Mouse (Mus musculus) WW6 (cell line): Measurements from ENCODE around the gene Mettl26.
A peak's percentile ranks its signal among the peaks of the same experiment; 100 is the strongest.

Source experiments
- DNase-seq: peaks from one replicate; pipeline ENCODE4 v3.0.0-alpha.2; 2013; ENCODE audit warnings: low read depth, low spot score

The Mettl26 gene

GRCm38 (mm10) chr17:25874721-25875170 lies at the start of gene Mettl26:
Mettl26 (plus strand) TSS chr17:25875074.
- DNase-seq: peak; percentile 66

- DNase-seq: no peak
These were observed 49.6 kb upstream of the Mettl26 start for GRCm38 (mm10) chr17:25825311-25825710.

- DNase-seq: no peak
These were observed 48.8 kb upstream of the Mettl26 start for GRCm38 (mm10) chr17:25825984-25826570.

- no peak for DNase-seq
These were observed 47.9 kb upstream of the Mettl26 start for GRCm38 (mm10) chr17:25827011-25827410.

GRCm38 (mm10) chr17:25827546-25828222 lies 47.2 kb upstream of the Mettl26 start:
- DNase-seq: no peak

- no peak for DNase-seq
These were observed 46.7 kb upstream of the Mettl26 start for GRCm38 (mm10) chr17:25828223-25828594.

- DNase-seq: no peak
These were observed 45.9 kb upstream of the Mettl26 start, which contains the start of gene Jmjd8 for GRCm38 (mm10) chr17:25828712-25829557. Jmjd8 (plus strand) TSS chr17:25828867.

GRCm38 (mm10) chr17:25829558-25830017 lies 45.3 kb upstream of the Mettl26 start:
- DNase-seq: no peak

- no peak for DNase-seq
These were observed 44.6 kb upstream of the Mettl26 start for GRCm38 (mm10) chr17:25830200-25830753.

- DNase-seq: no peak
These were observed 44.0 kb upstream of the Mettl26 start for GRCm38 (mm10) chr17:25830806-25831431.

GRCm38 (mm10) chr17:25831451-25832281 lies 43.2 kb upstream of the Mettl26 start:
- no peak for DNase-seq

- peak; percentile 96 for DNase-seq
These were observed 42.2 kb upstream of the Mettl26 start for GRCm38 (mm10) chr17:25832436-25833290.

GRCm38 (mm10) chr17:25833291-25833663 lies 41.6 kb upstream of the Mettl26 start, which contains the start of gene Stub1:
Stub1 (minus strand) TSS chr17:25833404.
- DNase-seq: no peak

GRCm38 (mm10) chr17:25833961-25834594 lies 40.8 kb upstream of the Mettl26 start:
- DNase-seq: no peak

- DNase-seq: no peak
These were observed 40.2 kb upstream of the Mettl26 start for GRCm38 (mm10) chr17:25834595-25835222.

GRCm38 (mm10) chr17:25835301-25835700 lies 39.6 kb upstream of the Mettl26 start:
- DNase-seq: no peak

GRCm38 (mm10) chr17:25835816-25836215 lies 39.1 kb upstream of the Mettl26 start:
- no peak for DNase-seq

- no peak for DNase-seq
These were observed 38.3 kb upstream of the Mettl26 start for GRCm38 (mm10) chr17:25836397-25837075.
